Mouse (Mus musculus): Measurements from ENCODE around the gene Actl10. TPM values are rescaled to one million over a fixed set of nuclear protein-coding genes. Genes with fewer than 3 reads are reported as not detected.
A peak's percentile ranks its signal among the peaks of the same experiment; 100 is the strongest.

The Actl10 gene
- polyA plus RNA-seq, 1 experiment from 2014 or later = 0.22 TPM

DNA sequence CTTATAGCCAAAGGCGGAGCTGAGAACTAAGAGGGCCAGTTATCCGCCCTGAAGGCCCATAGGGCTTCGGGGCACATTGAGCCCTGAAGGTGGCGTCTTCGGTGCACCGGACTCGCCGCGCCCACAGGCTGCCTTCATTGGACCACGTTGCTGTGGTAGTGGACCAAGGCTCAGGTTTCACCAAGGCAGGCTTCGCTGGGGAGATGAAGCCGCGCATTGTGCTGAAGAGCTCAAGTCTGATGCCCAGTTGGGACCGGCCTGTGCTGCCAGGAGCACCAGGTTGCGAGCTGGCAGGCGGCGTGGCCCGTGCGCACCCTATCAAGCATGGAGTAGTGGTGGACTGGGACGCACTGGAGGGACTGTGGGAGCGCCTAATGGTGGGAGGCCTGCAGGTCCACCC is 351 bp downstream of the Actl10 start:
- ATAC-seq (ENCODE audit: borderline replicate concordance, extremely low read depth, low FRiP score, low TSS enrichment) = peak; percentile 2; the same call in 1 of the 2 replicates
- peak overlapping the region; percentile 22; the same call in 1 of the 2 replicates for H3K4me3 ChIP-seq

DNA sequence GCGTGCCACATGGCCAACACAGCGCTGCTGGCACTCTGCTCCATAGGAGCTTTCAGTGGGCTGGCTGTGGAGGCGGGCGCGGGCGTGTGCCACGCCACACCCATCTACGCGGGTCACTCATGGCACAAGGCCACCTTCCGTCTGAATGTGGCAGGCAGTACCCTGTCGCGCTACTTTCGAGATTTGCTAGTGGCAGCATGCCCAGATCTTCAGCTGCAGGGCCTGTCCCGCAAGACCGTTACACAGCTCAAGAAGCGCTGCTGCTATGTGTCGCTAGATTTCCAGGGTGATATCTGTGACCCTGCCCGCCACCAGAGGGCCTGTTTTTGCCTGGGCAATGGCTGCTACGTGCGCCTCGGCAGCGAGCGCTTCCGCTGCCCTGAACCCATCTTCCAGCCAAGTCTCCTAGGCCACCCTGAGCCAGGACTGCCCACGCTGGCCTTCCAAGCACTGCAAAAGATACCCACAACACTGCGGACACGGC is 890 bp downstream of the Actl10 start:
- WGBS = 22% methylated on average over 27 of the region's 27 CpGs
- no peak overlapping the region for H3K27ac ChIP-seq
- no peak overlapping the region for H3K9ac ChIP-seq

More for the DNA sequence above, 351 bp downstream of the Actl10 start:
- peaks cover 34% of the 10 kb centered on the region for H3K4me1 ChIP-seq
- peak overlapping the region; percentile 54 for H3K4me2 ChIP-seq
- no peaks in the 10 kb centered on the region for H3K36me3 ChIP-seq
- H3K9ac ChIP-seq = no peak overlapping the region
- H3K27ac ChIP-seq = no peak overlapping the region
- H3K27me3 ChIP-seq = peaks cover 25% of the 10 kb centered on the region
- 30% methylated on average over 21 of the region's 21 CpGs for WGBS
- no peaks in the 10 kb centered on the region for H3K9me3 ChIP-seq

DNA sequence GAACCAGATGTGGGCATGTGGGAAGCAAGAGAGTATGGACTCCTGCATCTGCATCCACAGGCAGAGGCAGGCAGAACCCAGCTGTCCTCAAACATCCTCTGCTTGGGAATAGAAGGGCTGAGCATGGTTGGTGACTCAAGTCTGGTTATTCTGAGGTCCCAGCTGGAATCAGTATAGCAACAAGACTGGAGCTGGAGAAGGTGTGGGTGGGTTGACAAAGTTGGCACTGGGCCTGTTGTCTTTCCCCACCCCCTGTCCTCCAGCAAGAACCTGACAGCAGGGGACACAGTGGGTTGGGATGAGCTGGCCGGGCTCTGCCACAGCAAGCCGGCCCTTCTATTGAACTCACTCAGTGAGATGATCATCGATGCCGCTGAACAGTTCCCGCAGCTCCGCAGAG is 3.7 kb downstream of the Actl10 start:
- Histone ChIP-seq H3K36me3 (no peaks in the 10 kb centered on the region), H3K4me2 (no peak overlapping the region), H3K9ac (no peak overlapping the region), H3K9me3 (no peaks in the 10 kb centered on the region), H3K4me3 (no peak overlapping the region), H3K4me1 (peaks cover 43% of the 10 kb centered on the region), H3K27ac (no peak overlapping the region), H3K27me3 (peaks cover 19% of the 10 kb centered on the region)
- 84% methylated on average over 6 of the region's 6 CpGs for WGBS
- no peak for ATAC-seq (ENCODE audit: borderline replicate concordance, extremely low read depth, low FRiP score, low TSS enrichment)

More for the DNA sequence above, 890 bp downstream of the Actl10 start:
- Histone ChIP-seq H3K4me2 (peak overlapping the region; percentile 54), H3K36me3 (no peaks in the 10 kb centered on the region), H3K4me3 (peak overlapping the region; percentile 22; the same call in 1 of the 2 replicates), H3K9me3 (no peaks in the 10 kb centered on the region), H3K27me3 (peaks cover 25% of the 10 kb centered on the region), H3K4me1 (peaks cover 39% of the 10 kb centered on the region)
- ATAC-seq (ENCODE audit: borderline replicate concordance, extremely low read depth, low FRiP score, low TSS enrichment) = peak; percentile 51

DNA sequence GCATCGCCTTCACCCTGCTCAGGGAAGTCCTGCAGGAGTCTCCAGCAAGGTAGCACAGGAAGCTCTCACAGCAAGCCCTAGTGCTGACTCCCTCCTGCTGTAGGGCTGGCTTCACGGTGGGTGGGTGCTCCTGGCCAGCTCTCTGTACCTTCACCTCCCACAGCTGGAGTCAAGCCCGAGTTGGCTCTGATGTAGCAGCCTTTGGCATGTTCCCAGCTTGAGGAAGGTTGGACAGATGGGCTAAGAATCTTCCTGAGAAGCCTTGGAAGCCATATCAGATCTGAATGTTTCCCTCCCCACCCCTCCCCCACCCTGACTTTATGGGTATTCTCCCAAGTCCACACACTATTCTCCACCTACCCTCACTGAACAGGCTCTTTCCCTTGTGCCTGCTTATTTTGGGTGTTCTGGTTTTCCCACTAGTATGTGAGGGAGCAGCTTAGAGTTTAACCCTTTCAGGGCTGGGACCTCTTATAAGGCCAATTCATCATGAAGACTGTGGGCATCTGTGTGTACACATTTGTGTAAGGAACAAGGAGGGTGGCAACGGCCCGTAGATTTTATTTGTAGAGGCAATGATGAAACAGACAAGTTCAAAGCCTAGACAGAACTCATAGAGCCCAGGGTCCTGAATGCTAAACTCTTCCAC is 5.7 kb downstream of the Actl10 start:
- 37% methylated on average over 5 of the region's 5 CpGs for WGBS
- no peak for ATAC-seq (ENCODE audit: borderline replicate concordance, extremely low read depth, low FRiP score, low TSS enrichment)

DNA sequence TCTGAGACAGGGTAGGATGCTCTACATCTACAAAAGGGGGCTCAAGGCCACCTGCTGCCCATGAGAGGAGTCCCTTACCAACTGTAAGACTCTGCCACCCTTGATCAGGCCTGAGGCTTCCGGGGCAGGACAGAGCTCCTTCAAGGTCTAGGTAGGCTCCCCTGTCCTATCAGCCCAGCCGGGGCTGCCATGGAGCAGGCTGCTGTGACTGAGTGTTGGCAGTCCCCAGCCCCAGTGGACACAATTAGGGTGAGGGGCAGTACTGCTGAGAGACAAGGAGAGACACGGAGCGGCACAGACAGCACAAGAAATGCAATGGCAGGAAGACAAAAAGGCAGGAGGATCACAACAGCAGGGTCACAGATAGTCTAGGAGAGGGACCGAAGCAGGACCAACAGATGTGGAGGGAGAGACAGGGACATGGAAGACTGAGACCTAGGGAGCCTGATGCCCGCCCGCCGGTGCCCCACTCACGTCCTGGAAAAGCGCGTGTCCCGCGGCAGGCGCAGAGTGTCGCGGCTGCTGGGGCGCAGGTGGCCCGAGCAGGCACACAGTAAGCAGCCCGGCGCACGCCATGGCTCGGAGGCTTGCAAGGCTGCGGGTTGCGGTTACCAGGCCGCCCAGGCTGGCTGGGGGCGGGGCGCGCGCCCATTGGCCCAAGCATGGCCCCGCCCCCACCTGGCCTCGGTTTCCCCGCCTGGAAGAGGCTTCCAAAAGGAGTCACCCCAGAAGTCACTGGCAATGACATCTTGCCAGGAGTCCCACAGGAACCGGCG is 6.9 kb downstream of the Actl10 start, which contains the start of gene Necab3:
TSS of gene Necab3 (minus strand) at position 627 of the 776 bp plus-strand sequence.
- Histone ChIP-seq H3K27ac (no peak within 1 kb of the TSS), H3K4me1 (peaks cover 29% of the 10 kb centered on the region), H3K27me3 (no peaks in the 10 kb centered on the region), H3K4me3 (peak within 1 kb of the TSS; percentile 17; the same call in 1 of the 2 replicates), H3K9ac (peak within 1 kb of the TSS; percentile 32; the same call in 1 of the 2 replicates), H3K9me3 (no peaks in the 10 kb centered on the region), H3K36me3 (peaks cover 26% of the 10 kb centered on the region), H3K4me2 (peak within 1 kb of the TSS; percentile 54)
- ATAC-seq (ENCODE audit: borderline replicate concordance, extremely low read depth, low FRiP score, low TSS enrichment) = no peak
- WGBS = 8% methylated on average over 34 of the region's 34 CpGs

More for the DNA sequence above, 5.7 kb downstream of the Actl10 start:
- Histone ChIP-seq H3K27ac (no peak overlapping the region), H3K4me3 (no peak overlapping the region), H3K9me3 (no peaks in the 10 kb centered on the region), H3K4me1 (peaks cover 37% of the 10 kb centered on the region), H3K27me3 (0 out of 2 replicates have a peak, but pooled peaks cover under 1% of the 10 kb centered on the region), H3K36me3 (peaks cover 16% of the 10 kb centered on the region), H3K4me2 (no peak overlapping the region), H3K9ac (no peak overlapping the region)

DNA sequence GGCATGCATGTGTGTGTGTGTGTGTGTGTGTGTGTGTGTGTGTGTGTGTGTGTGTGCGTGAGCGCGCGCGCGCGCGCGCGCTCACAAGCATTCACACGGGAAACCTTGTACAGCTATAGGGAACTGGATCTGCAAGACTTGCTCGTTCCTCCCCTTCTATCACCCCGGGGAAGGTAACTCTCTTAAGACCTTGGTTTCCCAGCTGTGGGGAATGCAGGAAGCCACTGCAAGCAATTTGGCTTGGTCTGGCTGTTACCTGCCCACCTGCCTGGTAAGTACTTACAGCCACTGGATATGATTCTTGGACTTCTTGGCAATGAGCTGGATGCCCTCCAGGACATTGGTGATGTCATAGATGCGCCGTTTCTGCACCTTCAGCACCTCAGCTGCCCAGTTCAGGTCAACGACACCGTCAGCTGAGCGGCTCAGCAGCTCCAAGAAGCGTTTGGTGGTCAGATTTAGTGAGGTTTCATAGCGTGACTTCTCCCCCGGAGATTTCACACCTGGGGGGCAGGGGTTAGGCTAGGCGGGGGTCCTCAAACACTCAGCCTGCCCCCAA is 12.1 kb downstream of the Actl10 start:
- Histone ChIP-seq H3K27ac (no peak overlapping the region), H3K9me3 (no peaks in the 10 kb centered on the region), H3K4me1 (peaks cover 32% of the 10 kb centered on the region), H3K27me3 (no peaks in the 10 kb centered on the region), H3K36me3 (peaks cover 35% of the 10 kb centered on the region), H3K4me2 (no peak overlapping the region), H3K9ac (no peak overlapping the region), H3K4me3 (no peak overlapping the region)
- 77% methylated on average over 22 of the region's 22 CpGs for WGBS
- no peak for ATAC-seq (ENCODE audit: borderline replicate concordance, extremely low read depth, low FRiP score, low TSS enrichment)

DNA sequence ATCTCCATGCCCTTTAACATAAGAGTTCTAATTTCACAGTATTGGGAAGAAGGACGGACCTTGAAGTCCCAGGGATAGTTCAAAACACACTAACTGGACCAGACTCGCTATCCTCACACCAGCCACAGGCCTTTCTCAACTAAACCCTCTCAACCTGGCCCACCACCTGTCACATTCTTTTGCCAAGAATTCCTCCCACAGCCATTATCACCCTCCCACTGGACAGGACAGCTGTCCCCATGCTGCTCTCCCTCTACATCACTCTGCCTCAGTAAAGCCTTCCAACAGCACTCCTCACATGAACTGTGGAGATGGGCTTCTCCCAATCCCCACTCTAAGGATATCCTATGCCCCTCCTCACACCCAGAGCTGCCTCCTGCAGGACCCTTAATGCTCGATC is 14.0 kb downstream of the Actl10 start:
- 81% methylated on average over 3 of the region's 3 CpGs for WGBS
- ATAC-seq (ENCODE audit: borderline replicate concordance, extremely low read depth, low FRiP score, low TSS enrichment) = no peak
- Histone ChIP-seq H3K4me1 (peaks cover 34% of the 10 kb centered on the region), H3K4me3 (no peak overlapping the region), H3K9ac (no peak overlapping the region), H3K9me3 (no peaks in the 10 kb centered on the region), H3K4me2 (no peak overlapping the region), H3K36me3 (peaks cover 32% of the 10 kb centered on the region), H3K27me3 (no peaks in the 10 kb centered on the region), H3K27ac (no peak overlapping the region)

DNA sequence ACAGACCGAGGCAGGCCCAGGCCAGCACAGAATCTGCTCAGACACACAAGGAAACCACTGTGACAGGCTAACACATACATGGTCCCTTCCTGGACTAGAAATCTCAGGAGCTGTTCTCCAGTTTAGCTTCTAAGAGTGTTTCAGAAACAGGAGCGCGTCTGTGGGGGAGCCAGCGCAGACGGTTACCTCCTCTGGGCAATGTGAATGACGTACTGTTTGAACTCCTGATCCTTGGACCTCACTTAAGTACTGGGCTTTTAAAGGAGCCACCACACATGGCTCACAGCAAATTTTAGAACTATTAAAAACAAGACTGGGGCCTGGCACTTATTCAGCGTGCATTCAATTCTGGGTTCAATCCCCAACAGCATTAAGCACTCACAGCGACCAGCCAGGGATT is 15.1 kb downstream of the Actl10 start:
- no peaks in the 10 kb centered on the region for H3K27me3 ChIP-seq
- no peak for ATAC-seq (ENCODE audit: borderline replicate concordance, extremely low read depth, low FRiP score, low TSS enrichment)
- WGBS = 47% methylated on average over 8 of the region's 8 CpGs
- H3K27ac ChIP-seq = peak overlapping the region; percentile 48
- no peak overlapping the region for H3K4me3 ChIP-seq
- H3K4me1 ChIP-seq = peaks cover 42% of the 10 kb centered on the region
- H3K36me3 ChIP-seq = peaks cover 23% of the 10 kb centered on the region
- 0 out of 2 replicates have a peak overlapping the region, but pooled peaks have one; percentile 67 for H3K4me2 ChIP-seq
- H3K9me3 ChIP-seq = no peaks in the 10 kb centered on the region
- H3K9ac ChIP-seq = no peak overlapping the region

DNA sequence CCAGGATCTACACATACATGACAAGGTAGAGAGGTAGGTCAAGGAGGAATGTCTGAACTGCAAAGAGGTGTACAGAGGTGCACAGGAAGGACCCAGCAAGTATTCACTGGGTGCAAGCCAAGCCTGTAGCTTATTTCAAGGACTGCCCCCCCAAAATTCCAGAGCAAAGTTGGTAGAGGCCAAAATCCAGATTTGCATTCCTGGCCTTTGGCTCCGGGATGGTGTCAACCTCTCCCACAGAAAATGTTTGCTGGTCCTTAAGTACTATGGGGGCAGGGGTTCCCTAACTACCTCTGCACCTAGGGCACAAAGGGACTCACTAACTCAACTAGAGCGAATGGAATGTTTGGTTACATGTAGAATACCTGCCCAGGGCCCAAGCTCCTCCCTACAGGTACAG is 16.2 kb downstream of the Actl10 start:
- peak overlapping the region; percentile 90 for H3K4me3 ChIP-seq
- H3K9me3 ChIP-seq = no peaks in the 10 kb centered on the region
- H3K4me2 ChIP-seq = peak overlapping the region; percentile 67
- H3K27me3 ChIP-seq = no peaks in the 10 kb centered on the region
- peak overlapping the region; percentile 93 for H3K27ac ChIP-seq
- ATAC-seq (ENCODE audit: borderline replicate concordance, extremely low read depth, low FRiP score, low TSS enrichment) = no peak
- H3K36me3 ChIP-seq = peaks cover 16% of the 10 kb centered on the region
- WGBS = 40% methylated on average over 2 of the region's 2 CpGs
- H3K9ac ChIP-seq = peak overlapping the region; percentile 74
- H3K4me1 ChIP-seq = peaks cover 42% of the 10 kb centered on the region

DNA sequence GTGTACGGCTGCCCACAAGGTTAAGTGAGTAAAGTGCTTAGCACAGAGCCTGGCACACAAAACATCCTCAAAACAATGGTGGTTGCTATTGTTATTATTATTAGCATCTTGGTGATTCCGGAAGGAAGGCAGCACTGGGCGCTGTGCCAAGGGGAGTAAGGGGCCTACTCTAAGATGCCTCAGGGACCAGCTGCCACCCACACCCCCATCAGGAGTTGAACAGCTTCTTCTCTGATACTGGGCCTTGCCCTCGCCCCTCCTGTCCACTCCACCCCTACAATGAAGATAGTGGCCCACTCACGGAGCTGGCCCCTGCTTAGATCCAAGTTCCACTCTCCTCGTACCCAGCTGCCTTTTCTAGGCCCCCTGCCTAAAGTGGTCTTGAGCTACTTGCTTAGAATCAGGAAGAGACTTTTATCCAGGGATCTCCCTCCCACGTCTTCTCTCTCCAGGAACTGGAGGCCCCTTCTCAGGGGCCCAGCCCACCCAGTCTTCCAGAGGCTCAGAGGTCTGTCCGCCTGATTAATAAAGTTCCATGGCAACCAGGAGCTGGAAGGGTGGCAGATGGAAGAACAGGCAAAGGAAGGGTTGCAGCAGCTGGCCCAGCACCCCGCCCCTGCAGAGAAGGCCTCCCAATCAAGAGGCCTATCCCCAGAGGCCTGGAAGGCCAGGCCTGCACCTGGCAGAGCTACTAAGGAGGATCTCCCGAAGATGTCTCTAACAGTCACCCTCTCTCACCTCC is 16.9 kb downstream of the Actl10 start:
- Histone ChIP-seq H3K27me3 (no peaks in the 10 kb centered on the region), H3K9me3 (no peaks in the 10 kb centered on the region), H3K4me2 (peak overlapping the region; percentile 67), H3K27ac (peak overlapping the region; percentile 93), H3K4me1 (peaks cover 42% of the 10 kb centered on the region), H3K4me3 (peak overlapping the region; percentile 90), H3K36me3 (peaks cover 8% of the 10 kb centered on the region), H3K9ac (peak overlapping the region; percentile 74)
- WGBS = 5% methylated on average over 10 of the region's 10 CpGs
- ATAC-seq (ENCODE audit: borderline replicate concordance, extremely low read depth, low FRiP score, low TSS enrichment) = 0 out of 2 replicates have a peak, but pooled peaks have one; percentile 0

DNA sequence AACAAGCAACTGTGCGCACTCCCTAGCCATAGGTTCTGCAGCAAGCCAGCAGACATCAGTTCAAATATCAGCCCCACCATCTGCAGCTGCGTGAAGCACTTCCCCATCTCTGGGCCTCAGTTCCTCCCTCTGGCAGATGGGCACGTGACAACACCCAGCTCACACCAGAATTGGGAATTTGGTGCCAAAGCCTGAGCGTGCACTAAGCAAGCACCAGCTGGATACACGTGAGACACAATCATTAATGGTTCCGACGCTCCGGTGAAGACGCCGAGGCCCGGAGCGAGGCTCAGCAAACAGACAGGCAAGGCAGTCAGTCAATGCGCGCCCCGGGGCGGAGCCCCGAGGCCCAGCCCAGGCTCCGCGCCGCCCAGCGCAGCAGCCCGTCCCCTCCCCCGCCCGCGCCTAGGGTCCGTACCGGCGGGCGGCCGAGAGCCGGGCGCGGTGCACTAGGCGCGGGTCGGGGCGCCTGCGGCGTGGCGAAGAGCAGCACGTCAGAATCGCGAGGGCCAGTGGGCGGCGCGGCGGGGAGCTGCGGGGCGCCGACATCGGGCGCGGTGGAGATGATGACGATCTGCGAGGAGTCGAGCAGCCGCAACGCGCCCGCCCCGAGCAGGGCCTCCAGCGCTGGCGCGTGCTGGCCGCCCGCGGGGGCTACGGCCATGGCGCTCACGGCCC is 17.6 kb downstream of the Actl10 start:
- Histone ChIP-seq H3K27me3 (no peaks in the 10 kb centered on the region), H3K9me3 (no peaks in the 10 kb centered on the region), H3K4me1 (peaks cover 42% of the 10 kb centered on the region), H3K4me2 (peak overlapping the region; percentile 67), H3K27ac (peak overlapping the region; percentile 93), H3K36me3 (peaks cover 1% of the 10 kb centered on the region; the same call in 1 of the 2 replicates), H3K9ac (peak overlapping the region; percentile 74), H3K4me3 (peak overlapping the region; percentile 90)
- WGBS = 0% methylated on average over 48 of the region's 70 CpGs
- ATAC-seq (ENCODE audit: borderline replicate concordance, extremely low read depth, low FRiP score, low TSS enrichment) = peak; percentile 85

All from lung, embryonic 15.5 days (tissue).